Mouse (Mus musculus) liver, embryonic 14.5 days (tissue): Measurements from ENCODE around the gene Lrrc1.

Source experiments
- CTCF ChIP-seq: IDR thresholded peaks from 2 replicates; pipeline ENCODE4 v1.5.1; 2016; ENCODE audit warnings: antibody characterized with exemption, low read depth, control low read depth
- EP300 ChIP-seq: IDR thresholded peaks from 2 replicates; pipeline ENCODE4 v1.6.1; 2016; ENCODE audit warnings: antibody characterized with exemption, low read depth

GRCm38 (mm10) chr9:77502548-77503438 is 41.9 kb downstream of the Lrrc1 start:
- TF ChIP-seq CTCF (no peak), EP300 (no peak)
